Mouse (Mus musculus) hindbrain, embryonic 15.5 days (tissue): ENCODE measurements around the gene Atrnl1. TPM values are rescaled to one million over a fixed set of nuclear protein-coding genes. Genes with fewer than 3 reads are reported as not detected.

ENCODE experiments used
- ATAC-seq: fragments of 200-750 bp; cut with Nextera tagmentation; 2 replicates; pipeline ENCODE4 v1.8.0; 2017; ENCODE audit warnings: low read depth, moderate number of reproducible peaks, moderate TSS enrichment; ENCODE audit not compliant: low FRiP score
- H3K27ac ChIP-seq: fragments of 300-500 bp; sonication (generic); replicated peaks from 2 replicates; pipeline ENCODE4 v1.5.1; 2015; ENCODE audit warnings: mild to moderate bottlenecking, inconsistent platforms
- H3K27me3 ChIP-seq: fragments of 300-500 bp; sonication (generic); 2 replicates; pipeline ENCODE4 v1.6.1; 2015; ENCODE audit warnings: control low read depth, inconsistent platforms
- H3K36me3 ChIP-seq: fragments of 300-500 bp; sonication (generic); 2 replicates; pipeline ENCODE4 v1.6.1; 2015; ENCODE audit warnings: control low read depth, inconsistent platforms
- H3K4me1 ChIP-seq: fragments of 300-500 bp; sonication (generic); replicated peaks from 2 replicates; pipeline ENCODE4 v1.6.1; 2015; ENCODE audit warnings: control low read depth, inconsistent platforms
- H3K4me2 ChIP-seq: fragments of 300-500 bp; sonication (generic); 2 replicates; pipeline ENCODE4 v1.6.1; 2015; ENCODE audit warnings: moderate library complexity, mild to moderate bottlenecking, inconsistent platforms
- H3K4me3 ChIP-seq: fragments of 300-500 bp; sonication (generic); 2 replicates; pipeline ENCODE4 v1.5.1; 2015; ENCODE audit warnings: mild to moderate bottlenecking, inconsistent platforms
- H3K9ac ChIP-seq: fragments of 300-500 bp; sonication (generic); 2 replicates; pipeline ENCODE4 v1.6.1; 2015; ENCODE audit warnings: inconsistent platforms
- H3K9me3 ChIP-seq: fragments of 300-500 bp; sonication (generic); 2 replicates; pipeline ENCODE4 v1.6.1; 2016; ENCODE audit warnings: control low read depth, inconsistent platforms
- WGBS: fragments of 180-500 bp; shearing (Covaris S2); methylation state at CpG from one replicate; pipeline ENCODE4 v1.1.7; 2015; 5-methylcytosine and 5-hydroxymethylcytosine counted together
- polyA plus RNA-seq: library from polyadenylated mRNA; unstranded; fragments of >200 nt; fragmentation: Nextera tagmentation; extraction: Ambion mirVana; gene quantifications from 2 replicates; pipeline ENCODE4 v1.2.1, GENCODE M21; 2015

The Atrnl1 gene
- polyA plus RNA-seq, 1 experiment from 2014 or later: 7.5 TPM

DNA sequence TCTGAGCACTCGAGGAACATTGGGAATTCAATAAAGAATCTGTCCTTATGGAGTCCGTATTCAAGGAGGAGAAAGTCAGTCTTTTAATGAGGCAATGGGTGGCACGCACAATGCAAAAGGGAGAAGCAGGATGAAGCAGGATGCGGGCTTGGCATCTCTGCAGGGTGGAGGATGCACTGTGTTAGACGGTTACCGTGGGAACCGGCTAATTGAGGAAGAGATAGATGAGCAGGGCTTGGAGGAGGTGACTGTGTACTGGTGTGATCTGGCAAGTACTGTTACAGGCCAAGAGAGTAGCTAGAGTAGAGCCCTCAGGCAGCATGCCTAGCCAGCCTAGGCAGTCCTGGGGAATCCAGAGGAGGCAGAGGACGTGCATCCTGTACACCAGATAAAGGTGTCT lies 330.7 kb downstream of the Atrnl1 start:
- H3K36me3 ChIP-seq: no peaks in the 10 kb centered on the region
- no peak overlapping the region for H3K9ac ChIP-seq
- H3K4me2 ChIP-seq: no peak overlapping the region
- no peaks in the 10 kb centered on the region for H3K27me3 ChIP-seq
- peak; percentile 78 for ATAC-seq
- no peaks in the 10 kb centered on the region for H3K9me3 ChIP-seq
- 27% methylated on average over 8 of the region's 8 CpGs for WGBS
- no peak overlapping the region for H3K4me3 ChIP-seq
- H3K27ac ChIP-seq: no peak overlapping the region
- peaks cover 12% of the 10 kb centered on the region for H3K4me1 ChIP-seq

DNA sequence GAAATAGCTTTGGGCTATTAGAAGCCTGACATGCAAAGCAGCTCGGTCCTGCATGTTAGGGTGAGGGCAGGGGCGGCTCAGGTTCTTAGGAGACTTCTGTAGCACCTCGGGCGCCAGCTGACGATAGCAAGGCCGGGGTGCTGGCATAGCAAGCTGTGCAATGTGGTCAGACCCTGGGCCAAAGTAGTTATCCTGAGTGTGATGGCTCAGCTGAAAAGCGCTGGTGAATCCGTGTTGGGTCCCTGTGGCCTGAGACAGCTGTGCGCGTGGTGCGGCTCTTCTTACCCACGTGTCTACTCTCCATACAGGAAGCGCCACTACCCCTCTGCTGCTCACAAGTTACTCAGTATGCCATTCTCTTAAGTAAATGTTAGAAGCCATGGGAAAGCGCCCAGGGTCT lies 331.4 kb downstream of the Atrnl1 start:
- WGBS: 84% methylated on average over 14 of the region's 14 CpGs
- Histone ChIP-seq H3K9me3 (no peaks in the 10 kb centered on the region), H3K27ac (no peak overlapping the region), H3K4me2 (no peak overlapping the region), H3K27me3 (no peaks in the 10 kb centered on the region), H3K9ac (no peak overlapping the region), H3K4me3 (no peak overlapping the region), H3K36me3 (no peaks in the 10 kb centered on the region), H3K4me1 (peaks cover 12% of the 10 kb centered on the region)
- no peak for ATAC-seq

DNA sequence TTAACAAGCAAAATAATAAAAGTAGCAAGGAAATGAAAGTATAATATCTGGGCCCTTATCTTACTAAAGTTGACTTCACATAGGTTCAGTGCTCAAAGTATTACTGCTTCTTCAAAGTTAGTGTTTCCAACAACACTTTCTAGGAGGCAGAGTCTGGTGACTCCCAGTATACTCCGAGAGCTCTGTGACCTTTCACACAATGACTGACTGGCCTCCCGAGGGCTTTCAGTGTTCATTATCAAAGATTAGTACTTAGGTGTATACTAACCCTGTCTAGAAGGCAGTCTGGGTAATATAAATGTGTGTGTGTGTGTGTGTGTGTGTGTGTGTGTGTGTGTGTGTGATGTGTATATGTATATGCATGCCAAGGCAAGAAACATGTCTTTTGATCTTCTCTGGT lies 332.5 kb downstream of the Atrnl1 start:
- Histone ChIP-seq H3K27ac (no peak overlapping the region), H3K4me1 (peaks cover 12% of the 10 kb centered on the region), H3K4me3 (no peak overlapping the region), H3K9me3 (no peaks in the 10 kb centered on the region), H3K9ac (no peak overlapping the region), H3K36me3 (no peaks in the 10 kb centered on the region), H3K27me3 (no peaks in the 10 kb centered on the region), H3K4me2 (no peak overlapping the region)
- no peak for ATAC-seq
- 61% methylated on average over 2 of the region's 2 CpGs for WGBS

DNA sequence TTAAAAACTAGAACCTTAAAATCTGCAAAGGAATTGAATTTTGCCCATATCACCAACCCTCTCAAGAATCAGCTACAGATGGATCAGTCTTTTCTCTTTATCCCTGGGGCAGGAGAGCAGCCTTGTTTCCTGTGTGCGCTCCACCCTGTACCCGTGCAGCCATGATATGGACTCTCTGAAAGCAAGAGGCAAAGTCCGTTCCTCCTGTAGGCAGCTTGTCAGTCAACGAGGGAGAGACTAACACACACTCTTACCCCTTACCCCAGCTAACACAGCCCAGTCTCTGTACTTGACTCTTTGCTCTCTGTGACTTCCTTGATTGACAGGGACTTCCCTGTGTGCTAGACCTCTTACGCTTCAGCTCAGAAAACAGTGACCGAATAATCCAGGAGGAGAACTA lies 333.8 kb downstream of the Atrnl1 start:
- Histone ChIP-seq H3K36me3 (no peaks in the 10 kb centered on the region), H3K4me3 (no peak overlapping the region), H3K4me2 (no peak overlapping the region), H3K27ac (no peak overlapping the region), H3K9me3 (no peaks in the 10 kb centered on the region), H3K4me1 (peaks cover 14% of the 10 kb centered on the region), H3K27me3 (no peaks in the 10 kb centered on the region), H3K9ac (no peak overlapping the region)
- ATAC-seq: no peak
- 83% methylated on average over 6 of the region's 6 CpGs for WGBS

DNA sequence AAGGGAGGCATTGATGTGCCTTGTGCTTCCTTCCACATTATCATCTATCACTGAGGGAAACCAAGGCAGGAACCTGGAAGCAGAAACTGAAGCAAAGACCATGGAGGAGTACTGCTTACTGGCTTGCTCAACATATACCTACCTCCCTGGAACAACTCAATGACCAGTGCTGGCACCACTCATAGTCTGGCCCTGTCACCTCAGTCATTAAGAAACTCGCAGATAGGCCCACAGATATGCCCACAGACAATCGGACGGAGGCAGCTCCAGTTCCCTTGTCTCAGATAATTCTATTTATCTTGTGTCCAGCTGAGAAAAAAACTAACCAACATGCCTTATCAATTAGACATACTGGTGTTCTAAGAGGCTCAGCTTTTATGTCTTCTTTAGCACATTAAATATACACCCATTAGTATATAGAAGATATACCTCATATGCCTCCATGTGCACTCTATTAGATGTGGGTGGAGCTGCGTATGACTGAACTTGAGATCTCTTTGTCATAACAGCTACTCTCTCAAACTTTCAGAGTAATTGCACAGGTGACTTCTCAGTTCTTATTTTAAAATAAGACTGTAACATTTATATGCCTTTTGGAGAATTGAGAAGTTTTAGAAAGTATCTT lies 334.9 kb downstream of the Atrnl1 start:
- Histone ChIP-seq H3K9me3 (no peaks in the 10 kb centered on the region), H3K4me2 (no peak overlapping the region), H3K4me1 (peaks cover 15% of the 10 kb centered on the region), H3K9ac (no peak overlapping the region), H3K27me3 (no peaks in the 10 kb centered on the region), H3K27ac (no peak overlapping the region), H3K36me3 (no peaks in the 10 kb centered on the region), H3K4me3 (no peak overlapping the region)
- no peak for ATAC-seq
- 93% methylated on average over 4 of the region's 4 CpGs for WGBS

DNA sequence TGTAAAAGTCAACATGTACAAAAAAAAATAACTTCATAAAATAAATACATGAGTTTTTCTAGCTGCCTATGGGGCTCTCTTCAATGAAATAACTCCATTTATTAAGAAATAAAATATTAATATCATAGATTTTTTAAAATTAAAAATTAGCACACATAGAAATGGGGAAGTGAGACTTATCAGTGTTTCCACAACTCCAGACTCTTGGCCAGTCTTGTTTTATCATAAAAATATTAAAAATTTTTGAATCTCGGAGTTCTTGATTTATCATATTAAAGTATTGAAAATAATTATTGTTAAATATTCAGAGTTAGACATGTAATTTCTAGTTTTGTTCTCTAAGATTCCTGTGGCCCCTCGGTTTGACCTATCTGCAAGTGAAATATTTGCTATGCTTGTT lies 337.7 kb downstream of the Atrnl1 start:
- no peak overlapping the region for H3K27ac ChIP-seq
- 0 out of 2 replicates have a peak, but pooled peaks cover 3% of the 10 kb centered on the region for H3K4me1 ChIP-seq
- H3K4me3 ChIP-seq: no peak overlapping the region
- H3K9ac ChIP-seq: no peak overlapping the region
- no peak overlapping the region for H3K4me2 ChIP-seq
- H3K9me3 ChIP-seq: no peaks in the 10 kb centered on the region
- WGBS: 94% methylated on average over 2 of the region's 2 CpGs
- H3K27me3 ChIP-seq: no peaks in the 10 kb centered on the region
- no peaks in the 10 kb centered on the region for H3K36me3 ChIP-seq
- ATAC-seq: no peak

- ATAC-seq: no peak
- H3K27ac ChIP-seq: no peak overlapping the region; the same call in 1 of the 2 replicates
- no peaks in the 10 kb centered on the region for H3K36me3 ChIP-seq
- H3K4me1 ChIP-seq: 0 out of 2 replicates have a peak, but pooled peaks cover 3% of the 10 kb centered on the region
- 59% methylated on average over 13 of the region's 13 CpGs for WGBS
- no peak overlapping the region for H3K4me3 ChIP-seq
- no peak overlapping the region for H3K9ac ChIP-seq
- H3K9me3 ChIP-seq: no peaks in the 10 kb centered on the region
- H3K27me3 ChIP-seq: no peaks in the 10 kb centered on the region
- H3K4me2 ChIP-seq: no peak overlapping the region
Observed at GRCm38 (mm10) chr19:57949260-57949917, 338.6 kb downstream of the Atrnl1 start.

- Histone ChIP-seq H3K4me3 (no peak overlapping the region), H3K36me3 (no peaks in the 10 kb centered on the region), H3K9me3 (no peaks in the 10 kb centered on the region), H3K27me3 (no peaks in the 10 kb centered on the region), H3K27ac (no peak overlapping the region), H3K9ac (no peak overlapping the region), H3K4me2 (no peak overlapping the region), H3K4me1 (0 out of 2 replicates have a peak, but pooled peaks cover 3% of the 10 kb centered on the region)
- ATAC-seq: no peak
- whole genome bisulfite sequencing: 97% methylated on average over 3 of the region's 3 CpGs
Observed at GRCm38 (mm10) chr19:57954131-57954530, 343.3 kb downstream of the Atrnl1 start.

GRCm38 (mm10) chr19:57956459-57956858 lies 345.6 kb downstream of the Atrnl1 start:
- no peak overlapping the region for H3K9ac ChIP-seq
- no peaks in the 10 kb centered on the region for H3K36me3 ChIP-seq
- ATAC-seq: no peak
- no peaks in the 10 kb centered on the region for H3K9me3 ChIP-seq
- H3K4me2 ChIP-seq: no peak overlapping the region
- 90% methylated on average over 3 of the region's 3 CpGs for WGBS
- H3K4me1 ChIP-seq: no peaks in the 10 kb centered on the region
- no peaks in the 10 kb centered on the region for H3K27me3 ChIP-seq
- H3K27ac ChIP-seq: no peak overlapping the region
- H3K4me3 ChIP-seq: no peak overlapping the region

DNA sequence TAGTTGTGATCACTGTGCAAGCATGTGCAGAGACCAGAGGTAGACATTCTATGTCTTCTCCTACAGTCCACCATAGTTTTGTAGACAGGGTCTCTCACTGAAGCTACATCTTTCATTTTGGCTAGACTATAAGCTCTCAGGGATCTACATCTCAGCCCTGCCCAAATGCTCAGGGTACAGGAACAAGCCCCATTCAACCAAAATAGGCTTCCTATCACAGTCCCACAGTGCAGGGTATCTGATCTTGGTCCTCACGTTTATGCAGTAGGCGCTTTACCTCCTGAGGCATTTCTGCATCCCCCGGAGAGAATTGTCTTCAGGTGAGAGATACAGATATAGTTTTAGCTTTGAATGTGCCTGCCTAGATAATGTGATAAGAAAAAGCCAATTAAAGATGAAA lies 346.5 kb downstream of the Atrnl1 start:
- H3K4me1 ChIP-seq: 0 out of 2 replicates have a peak, but pooled peaks cover 2% of the 10 kb centered on the region
- H3K9me3 ChIP-seq: no peaks in the 10 kb centered on the region
- no peaks in the 10 kb centered on the region for H3K36me3 ChIP-seq
- H3K4me3 ChIP-seq: no peak overlapping the region
- H3K27me3 ChIP-seq: no peaks in the 10 kb centered on the region
- no peak overlapping the region for H3K27ac ChIP-seq
- H3K4me2 ChIP-seq: no peak overlapping the region
- WGBS: 91% methylated on average over 3 of the region's 3 CpGs
- no peak for ATAC-seq
- no peak overlapping the region for H3K9ac ChIP-seq

DNA sequence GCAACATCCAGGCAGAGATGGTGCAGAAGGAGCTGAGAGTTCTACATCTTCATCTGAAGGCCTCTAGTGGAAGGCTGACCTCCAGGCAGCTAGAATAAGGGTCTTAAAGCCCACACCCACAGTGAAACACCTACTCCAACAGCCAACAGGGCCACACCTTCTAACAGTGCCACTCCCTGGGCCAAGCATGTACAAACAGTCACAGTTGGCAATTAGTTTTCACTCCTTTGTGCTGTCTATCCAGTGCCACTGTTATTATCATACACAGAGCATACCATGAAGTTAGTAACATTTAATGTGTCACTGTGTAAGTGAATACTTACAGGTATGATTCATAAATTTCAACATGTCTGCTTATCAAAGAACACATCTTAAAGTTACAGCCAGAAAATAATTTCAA lies 347.3 kb downstream of the Atrnl1 start:
- no peak overlapping the region for H3K27ac ChIP-seq
- H3K4me1 ChIP-seq: 0 out of 2 replicates have a peak, but pooled peaks cover 2% of the 10 kb centered on the region
- no peak overlapping the region for H3K4me3 ChIP-seq
- ATAC-seq: no peak
- H3K9me3 ChIP-seq: no peaks in the 10 kb centered on the region
- no peak overlapping the region for H3K4me2 ChIP-seq
- no peak overlapping the region for H3K9ac ChIP-seq
- H3K27me3 ChIP-seq: no peaks in the 10 kb centered on the region
- H3K36me3 ChIP-seq: no peaks in the 10 kb centered on the region

- no peaks in the 10 kb centered on the region for H3K36me3 ChIP-seq
- H3K9ac ChIP-seq: no peak overlapping the region
- no peak for ATAC-seq
- no peak overlapping the region for H3K4me3 ChIP-seq
- 0 out of 2 replicates have a peak, but pooled peaks cover 2% of the 10 kb centered on the region for H3K4me1 ChIP-seq
- no peaks in the 10 kb centered on the region for H3K9me3 ChIP-seq
- no peak overlapping the region for H3K27ac ChIP-seq
- H3K27me3 ChIP-seq: no peaks in the 10 kb centered on the region
- no peak overlapping the region for H3K4me2 ChIP-seq
- 91% methylated on average over 5 of the region's 5 CpGs for WGBS
Observed at GRCm38 (mm10) chr19:57958726-57959125, 347.9 kb downstream of the Atrnl1 start.
